Mouse (Mus musculus) hindbrain, embryonic 11.5 days (tissue): ENCODE results near the gene Adamts5. TPM values are rescaled to one million over a fixed set of nuclear protein-coding genes. Genes with fewer than 3 reads are reported as not detected.

Experiments used
- ATAC-seq: fragments of 200-750 bp; cut with Nextera tagmentation; 2 replicates; pipeline ENCODE4 v1.8.0; 2017; ENCODE audit warnings: mild to moderate bottlenecking, moderate TSS enrichment, moderate library complexity; ENCODE audit not compliant: low FRiP score
- DNase-seq: peaks from one replicate; pipeline ENCODE4 v3.0.0-alpha.2; 2015; ENCODE audit warnings: low spot score
- H3K27ac ChIP-seq: fragments of 300-500 bp; sonication (generic); 2 replicates; pipeline ENCODE4 v1.5.1; 2014; ENCODE audit warnings: mild to moderate bottlenecking, low read depth, low read length
- H3K27me3 ChIP-seq: fragments of 300-500 bp; sonication (generic); 2 replicates; pipeline ENCODE4 v1.6.1; 2014; ENCODE audit warnings: mild to moderate bottlenecking, low read length, moderate library complexity, mixed read lengths; ENCODE audit not compliant: control insufficient read depth, insufficient read depth
- H3K36me3 ChIP-seq: fragments of 300-500 bp; sonication (generic); 2 replicates; pipeline ENCODE4 v1.6.1; 2014; ENCODE audit warnings: mild to moderate bottlenecking, low read length, moderate library complexity, mixed read lengths; ENCODE audit not compliant: control insufficient read depth, insufficient read depth
- H3K4me1 ChIP-seq: fragments of 300-500 bp; sonication (generic); replicated peaks from 2 replicates; pipeline ENCODE4 v1.6.1; 2014; ENCODE audit warnings: low read length, mixed read lengths; ENCODE audit not compliant: control insufficient read depth, insufficient read depth
- H3K4me2 ChIP-seq: fragments of 300-500 bp; sonication (generic); replicated peaks from 2 replicates; pipeline ENCODE4 v1.6.1; 2014; ENCODE audit warnings: mild to moderate bottlenecking, low read depth, low read length
- H3K4me3 ChIP-seq: fragments of 300-500 bp; sonication (generic); 2 replicates; pipeline ENCODE4 v1.5.1; 2014; ENCODE audit warnings: low read depth, low read length
- H3K9ac ChIP-seq: fragments of 300-500 bp; sonication (generic); 2 replicates; pipeline ENCODE4 v1.6.1; 2014; ENCODE audit warnings: low read depth, low read length
- H3K9me3 ChIP-seq: fragments of 300-500 bp; sonication (generic); 2 replicates; pipeline ENCODE4 v1.6.1; 2016; ENCODE audit warnings: low read length; ENCODE audit not compliant: control insufficient read depth
- WGBS: fragments of 180-500 bp; shearing (Covaris S2); extraction: QIAGEN DNeasy Blood & Tissue Kit; methylation state at CpG from one replicate; pipeline ENCODE4 v1.1.7; 2014; 5-methylcytosine and 5-hydroxymethylcytosine counted together
- polyA plus RNA-seq: library from polyadenylated mRNA; unstranded; fragments of >200 nt; fragmentation: Nextera tagmentation; extraction: Ambion mirVana; gene quantifications from 2 replicates; pipeline ENCODE4 v1.2.1, GENCODE M21; 2014

Adamts5 gene
- polyA plus RNA-seq, 1 experiment from 2014 or later, result 1.3 TPM

GRCm38 (mm10) chr16:85871248-85871647, 30.4 kb downstream of the Adamts5 start:
- no peaks in the 10 kb centered on the region for H3K27me3 ChIP-seq
- no peak overlapping the region for H3K9ac ChIP-seq
- H3K4me2 ChIP-seq, result no peak overlapping the region
- H3K36me3 ChIP-seq, result no peaks in the 10 kb centered on the region
- no peak overlapping the region for H3K4me3 ChIP-seq
- no peaks in the 10 kb centered on the region for H3K9me3 ChIP-seq
- no peaks in the 10 kb centered on the region for H3K4me1 ChIP-seq
- H3K27ac ChIP-seq, result no peak overlapping the region
- no peak for DNase-seq
- no peak for ATAC-seq

- H3K9ac ChIP-seq, result no peak overlapping the region
- no peaks in the 10 kb centered on the region for H3K36me3 ChIP-seq
- no peak overlapping the region for H3K4me2 ChIP-seq
- H3K9me3 ChIP-seq, result no peaks in the 10 kb centered on the region
- no peaks in the 10 kb centered on the region for H3K4me1 ChIP-seq
- DNase-seq, result no peak
- no peak overlapping the region for H3K27ac ChIP-seq
- no peak for ATAC-seq
- no peaks in the 10 kb centered on the region for H3K27me3 ChIP-seq
- WGBS, result 97% methylated on average over 4 of the region's 4 CpGs
- no peak overlapping the region for H3K4me3 ChIP-seq
Measured at GRCm38 (mm10) chr16:85864691-85865389, 36.8 kb downstream of the Adamts5 start.

GRCm38 (mm10) chr16:85854505-85854904, 47.1 kb downstream of the Adamts5 start:
- no peak overlapping the region for H3K4me2 ChIP-seq
- DNase-seq (no peak), ATAC-seq (no peak)
- no peak overlapping the region for H3K4me3 ChIP-seq
- H3K9me3 ChIP-seq, result no peaks in the 10 kb centered on the region
- H3K9ac ChIP-seq, result no peak overlapping the region
- no peaks in the 10 kb centered on the region for H3K27me3 ChIP-seq
- WGBS, result 94% methylated on average over 5 of the region's 5 CpGs
- H3K4me1 ChIP-seq, result no peaks in the 10 kb centered on the region
- H3K27ac ChIP-seq, result no peak overlapping the region
- H3K36me3 ChIP-seq, result no peaks in the 10 kb centered on the region

- H3K27me3 ChIP-seq, result no peaks in the 10 kb centered on the region
- WGBS, result 87% methylated on average over 3 of the region's 3 CpGs
- no peaks in the 10 kb centered on the region for H3K36me3 ChIP-seq
- no peak overlapping the region for H3K27ac ChIP-seq
- H3K4me1 ChIP-seq, result no peaks in the 10 kb centered on the region
- H3K4me2 ChIP-seq, result no peak overlapping the region
- DNase-seq (no peak), ATAC-seq (no peak)
- no peaks in the 10 kb centered on the region for H3K9me3 ChIP-seq
- no peak overlapping the region for H3K4me3 ChIP-seq
- no peak overlapping the region for H3K9ac ChIP-seq
Measured at GRCm38 (mm10) chr16:85827066-85827465, 74.6 kb downstream of the Adamts5 start.

GRCm38 (mm10) chr16:85822330-85822916, 79.2 kb downstream of the Adamts5 start:
- no peak overlapping the region for H3K9ac ChIP-seq
- no peaks in the 10 kb centered on the region for H3K4me1 ChIP-seq
- 88% methylated on average over 5 of the region's 5 CpGs for WGBS
- no peaks in the 10 kb centered on the region for H3K27me3 ChIP-seq
- ATAC-seq, result no peak
- no peaks in the 10 kb centered on the region for H3K36me3 ChIP-seq
- H3K9me3 ChIP-seq, result no peaks in the 10 kb centered on the region
- no peak overlapping the region for H3K4me2 ChIP-seq
- no peak overlapping the region for H3K27ac ChIP-seq
- no peak for DNase-seq
- no peak overlapping the region for H3K4me3 ChIP-seq

GRCm38 (mm10) chr16:85819808-85820458, 81.7 kb downstream of the Adamts5 start:
- H3K27ac ChIP-seq, result no peak overlapping the region
- ATAC-seq (peak; percentile 49; the same call in 1 of the 2 replicates), DNase-seq (peak; percentile 48)
- no peaks in the 10 kb centered on the region for H3K36me3 ChIP-seq
- 66% methylated on average over 5 of the region's 5 CpGs for whole genome bisulfite sequencing
- H3K9me3 ChIP-seq, result no peaks in the 10 kb centered on the region
- H3K4me3 ChIP-seq, result no peak overlapping the region
- H3K4me2 ChIP-seq, result no peak overlapping the region
- no peak overlapping the region for H3K9ac ChIP-seq
- no peaks in the 10 kb centered on the region for H3K4me1 ChIP-seq
- no peaks in the 10 kb centered on the region for H3K27me3 ChIP-seq

GRCm38 (mm10) chr16:85814116-85814515, 87.5 kb downstream of the Adamts5 start:
- ATAC-seq, result no peak

GRCm38 (mm10) chr16:85807626-85808025, 94.0 kb downstream of the Adamts5 start:
- H3K4me1 ChIP-seq, result no peaks in the 10 kb centered on the region
- ATAC-seq (no peak), DNase-seq (peak; percentile 79)
- no peak overlapping the region for H3K4me3 ChIP-seq
- no peak overlapping the region for H3K4me2 ChIP-seq
- H3K9me3 ChIP-seq, result no peaks in the 10 kb centered on the region
- H3K27me3 ChIP-seq, result no peaks in the 10 kb centered on the region
- no peaks in the 10 kb centered on the region for H3K36me3 ChIP-seq
- 21% methylated on average over 2 of the region's 2 CpGs for WGBS
- H3K9ac ChIP-seq, result no peak overlapping the region
- no peak overlapping the region for H3K27ac ChIP-seq

More at GRCm38 (mm10) chr16:85814116-85814515, 87.5 kb downstream of the Adamts5 start:
- Histone ChIP-seq H3K9ac (no peak overlapping the region), H3K36me3 (no peaks in the 10 kb centered on the region), H3K4me1 (no peaks in the 10 kb centered on the region), H3K27ac (no peak overlapping the region), H3K9me3 (no peaks in the 10 kb centered on the region), H3K4me2 (no peak overlapping the region), H3K4me3 (no peak overlapping the region), H3K27me3 (no peaks in the 10 kb centered on the region)
- 86% methylated on average over 2 of the region's 2 CpGs for WGBS
- no peak for DNase-seq

GRCm38 (mm10) chr16:85807072-85807471, 94.6 kb downstream of the Adamts5 start:
- H3K9ac ChIP-seq, result no peak overlapping the region
- no peak overlapping the region for H3K27ac ChIP-seq
- no peak overlapping the region for H3K4me2 ChIP-seq
- DNase-seq (peak; percentile 76), ATAC-seq (no peak)
- H3K27me3 ChIP-seq, result no peaks in the 10 kb centered on the region
- H3K36me3 ChIP-seq, result no peaks in the 10 kb centered on the region
- 21% methylated on average over 3 of the region's 3 CpGs for WGBS
- H3K4me1 ChIP-seq, result no peaks in the 10 kb centered on the region
- H3K9me3 ChIP-seq, result no peaks in the 10 kb centered on the region
- no peak overlapping the region for H3K4me3 ChIP-seq
